Mouse (Mus musculus) ES-Bruce4 (cell line): ENCODE measurements at regions not wholly inside any gene's neighbourhood (a gene's known extent, or its start where the extent isn't known, plus 50 kb on each side); places are given as distances from the start of the nearest gene placed in this dataset.

Experiments used
- CTCF ChIP-seq: IDR thresholded peaks from one replicate; pipeline ENCODE4 v1.8.1; 2011; ENCODE audit warnings: low read depth, low read length
- EP300 ChIP-seq: IDR thresholded peaks from 2 replicates; pipeline ENCODE4 v1.6.1; 2011; ENCODE audit warnings: low read depth, low read length; ENCODE audit not compliant: insufficient read depth
- POLR2A ChIP-seq: IDR thresholded peaks from one replicate; pipeline ENCODE4 v1.8.1; 2011; ENCODE audit warnings: low read length; ENCODE audit not compliant: insufficient read depth

DNA sequence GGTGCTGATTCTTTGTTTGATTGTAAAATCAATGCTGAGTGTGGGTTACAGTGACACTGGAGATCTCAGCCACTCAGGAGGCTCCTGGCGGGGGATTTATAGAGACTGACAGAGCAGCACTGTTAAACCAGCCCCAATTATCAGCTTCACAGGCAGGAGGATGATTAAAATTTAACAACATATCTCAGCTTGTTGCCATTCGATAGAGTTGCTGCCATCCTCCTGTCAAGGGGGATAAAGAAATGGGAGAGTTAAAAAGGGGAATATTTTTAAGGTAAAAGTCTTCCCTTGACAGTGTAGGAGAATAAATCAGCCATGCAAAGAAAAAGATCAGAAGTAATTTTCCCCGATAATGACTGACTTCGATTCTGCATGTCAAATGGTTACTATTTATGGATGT is 178.8 kb downstream of the Ipo8 start:
- no peak for TF ChIP-seq CTCF
- TF ChIP-seq EP300 = no peak
- no peak for TF ChIP-seq POLR2A
